Mouse (Mus musculus): ENCODE measurements around the gene Eea1. TPM values are rescaled to one million over a fixed set of nuclear protein-coding genes. Genes with fewer than 3 reads are reported as not detected.

Eea1 gene
- total RNA-seq, 2 experiments from 2014 or later = 32.7 to 44.4 TPM

DNA sequence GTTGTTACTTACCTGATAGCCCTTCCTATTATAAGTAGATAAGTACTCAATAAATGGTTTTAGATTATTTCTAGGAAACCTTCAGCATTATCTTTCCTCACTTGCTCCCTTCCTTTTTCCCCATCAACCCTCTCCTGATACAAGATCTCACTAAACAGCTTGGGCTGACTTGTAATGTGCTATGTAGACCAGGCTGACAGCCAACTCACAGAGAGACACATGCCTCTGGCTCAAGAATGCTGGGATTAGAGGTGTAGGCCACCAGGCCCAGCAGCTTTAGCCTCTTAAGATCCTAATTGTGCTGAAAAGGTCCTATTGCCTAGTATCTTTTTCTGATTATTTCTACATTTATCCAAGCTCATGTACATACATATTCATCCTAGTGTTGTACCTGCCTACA is 95.5 kb downstream of the Eea1 start:
- ATAC-seq (replicated peaks; ENCODE audit: low FRiP score, poor library complexity, severe bottlenecking) = no peak

DNA sequence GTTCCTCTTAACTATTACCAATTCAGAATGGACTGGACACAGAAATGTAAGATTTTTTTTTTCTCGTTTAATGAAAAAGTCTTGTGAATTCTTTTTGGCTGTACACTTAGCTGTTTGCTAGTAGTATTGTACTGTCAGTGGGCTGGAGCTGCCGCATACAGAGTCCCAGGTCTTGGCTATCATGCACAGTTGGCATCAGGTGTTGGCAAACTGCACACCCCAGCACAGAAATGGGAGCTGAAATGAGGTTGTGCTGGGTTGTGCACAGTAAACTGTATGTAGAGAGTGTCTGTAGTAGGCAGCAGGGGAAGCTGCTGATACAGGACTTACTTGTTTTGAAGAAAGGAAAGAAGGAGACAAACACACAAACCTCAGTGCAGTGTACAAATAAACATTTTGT is 103.8 kb downstream of the Eea1 start:
- ATAC-seq (replicated peaks; ENCODE audit: low FRiP score, poor library complexity, severe bottlenecking) = no peak

DNA sequence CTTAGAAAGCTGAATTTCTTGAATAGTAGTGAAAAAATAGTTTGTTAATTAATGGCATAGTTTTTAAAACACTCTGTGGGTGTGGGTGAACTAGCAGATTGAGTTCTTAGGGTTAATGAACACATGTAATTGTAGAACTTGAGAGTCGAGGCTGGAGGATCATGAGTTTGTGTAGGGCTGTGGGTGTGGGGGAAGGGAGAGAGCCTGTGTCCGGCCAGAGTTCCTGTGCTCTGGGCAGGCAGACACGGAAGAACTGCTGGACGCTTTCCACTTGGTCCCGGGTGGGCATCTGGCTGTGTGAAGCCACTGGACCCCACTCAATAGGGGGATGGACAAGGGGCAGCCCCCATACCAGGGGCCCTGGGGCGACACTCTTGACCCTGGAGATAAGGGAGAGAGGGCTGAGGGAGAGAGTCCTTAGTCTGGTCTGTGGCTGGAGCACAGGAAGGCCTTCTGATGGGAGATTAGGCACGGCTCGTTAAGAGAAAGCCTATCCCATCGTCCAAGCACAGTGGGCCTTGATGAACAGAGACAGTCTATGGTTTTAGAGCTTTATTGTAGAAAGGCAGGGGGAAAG is 107.6 kb downstream of the Eea1 start:
- ATAC-seq (replicated peaks; ENCODE audit: low FRiP score, poor library complexity, severe bottlenecking) = no peak

DNA sequence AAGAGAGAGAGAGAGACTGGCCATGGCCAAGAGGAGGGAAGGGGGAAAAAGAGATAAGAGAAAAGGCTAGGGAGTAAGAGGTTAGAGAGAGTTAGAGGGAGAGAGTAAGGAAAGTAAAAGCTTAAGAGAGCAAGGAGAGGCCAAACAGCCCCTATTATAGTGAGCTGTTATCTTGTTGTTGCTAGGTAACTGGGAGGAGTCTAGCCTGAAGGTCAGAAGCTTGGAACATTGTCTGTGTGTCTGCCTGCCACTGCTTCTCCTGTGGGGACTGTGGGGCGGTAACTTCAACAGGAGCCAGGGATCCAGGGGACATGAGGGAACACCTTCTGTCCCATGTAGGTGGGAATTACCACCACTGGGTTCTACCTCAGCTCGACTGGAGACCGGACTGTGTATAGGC is 108.1 kb downstream of the Eea1 start:
- no peak for ATAC-seq (replicated peaks; ENCODE audit: low FRiP score, poor library complexity, severe bottlenecking)

DNA sequence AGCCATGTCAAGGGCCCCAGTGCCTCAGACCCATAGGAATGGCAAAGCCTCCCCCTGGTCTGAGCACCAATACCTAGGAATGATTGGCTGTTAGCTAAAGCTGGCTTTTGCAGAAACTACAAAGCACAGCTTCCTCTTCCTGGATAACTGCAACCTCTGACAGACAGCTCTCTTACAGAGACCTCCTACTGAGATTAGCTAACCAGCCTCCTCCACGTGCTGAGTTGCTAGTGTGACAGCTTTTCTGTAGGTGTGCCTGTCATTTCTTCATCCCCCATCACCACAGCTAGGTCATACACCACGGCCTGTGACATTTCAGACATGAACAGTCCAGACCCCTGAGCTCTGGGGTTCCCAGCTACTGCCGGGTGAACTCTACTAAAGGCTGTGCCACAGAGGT is 126.9 kb downstream of the Eea1 start:
- ATAC-seq (replicated peaks; ENCODE audit: low FRiP score, poor library complexity, severe bottlenecking) = no peak

DNA sequence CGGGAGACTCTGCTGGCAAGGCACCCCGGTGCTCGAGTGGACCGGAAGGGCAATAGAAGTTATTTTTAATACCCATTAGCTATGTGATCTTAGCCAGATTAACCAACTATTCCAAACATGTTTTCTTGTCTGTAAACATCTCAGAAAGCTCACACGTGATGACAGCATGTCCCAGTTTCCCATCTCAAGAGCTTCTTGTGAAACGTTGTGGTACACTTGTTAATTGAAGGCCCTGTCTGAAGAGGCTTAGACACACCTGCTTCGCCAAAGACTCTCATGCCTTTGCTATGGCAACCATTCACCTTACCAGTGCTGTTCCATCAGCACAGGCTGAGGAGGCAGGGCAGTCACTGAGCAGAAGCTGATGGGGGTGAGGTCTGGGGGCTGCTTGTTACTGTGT is 133.9 kb downstream of the Eea1 start:
- ATAC-seq (replicated peaks; ENCODE audit: low FRiP score, poor library complexity, severe bottlenecking) = no peak

DNA sequence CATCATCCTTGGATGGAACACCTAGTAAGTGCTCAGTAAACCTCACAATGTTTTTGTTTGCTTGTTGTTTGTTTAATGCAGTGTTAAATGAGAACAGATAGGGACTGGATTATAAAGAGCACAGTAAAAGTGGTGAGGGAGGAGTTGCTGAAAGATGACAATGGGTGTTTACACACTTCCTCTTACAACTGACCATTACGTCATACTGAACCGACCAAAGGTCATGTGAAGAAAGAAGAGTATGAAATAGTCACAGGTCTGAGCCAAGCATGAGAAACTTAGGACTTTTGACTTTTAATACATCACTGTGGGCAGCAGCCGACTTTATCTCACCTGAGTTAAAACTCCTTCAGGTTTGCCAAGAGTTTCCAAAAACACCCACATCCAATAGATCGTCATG is 135.0 kb downstream of the Eea1 start:
- ATAC-seq (replicated peaks; ENCODE audit: low FRiP score, poor library complexity, severe bottlenecking) = no peak

DNA sequence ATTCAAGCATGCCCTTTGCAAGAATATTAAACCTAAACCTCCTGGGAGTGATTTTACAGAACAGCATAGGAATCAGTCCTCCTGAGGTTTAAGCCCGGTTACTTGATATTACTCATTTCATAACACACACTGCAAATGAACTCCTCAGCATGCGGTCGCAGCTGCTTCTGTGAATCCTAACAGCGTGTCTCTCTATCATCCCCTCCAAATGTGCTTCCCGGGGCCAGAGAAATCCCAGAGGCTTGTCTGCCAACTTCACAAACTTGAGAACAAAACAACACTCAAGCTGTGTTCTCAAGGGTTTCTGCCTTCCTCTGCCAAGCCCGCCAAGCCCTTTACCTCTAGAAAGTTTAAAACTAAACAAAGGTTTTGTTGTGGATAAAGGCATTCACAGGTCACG is 135.4 kb downstream of the Eea1 start:
- no peak for ATAC-seq (replicated peaks; ENCODE audit: low FRiP score, poor library complexity, severe bottlenecking)

DNA sequence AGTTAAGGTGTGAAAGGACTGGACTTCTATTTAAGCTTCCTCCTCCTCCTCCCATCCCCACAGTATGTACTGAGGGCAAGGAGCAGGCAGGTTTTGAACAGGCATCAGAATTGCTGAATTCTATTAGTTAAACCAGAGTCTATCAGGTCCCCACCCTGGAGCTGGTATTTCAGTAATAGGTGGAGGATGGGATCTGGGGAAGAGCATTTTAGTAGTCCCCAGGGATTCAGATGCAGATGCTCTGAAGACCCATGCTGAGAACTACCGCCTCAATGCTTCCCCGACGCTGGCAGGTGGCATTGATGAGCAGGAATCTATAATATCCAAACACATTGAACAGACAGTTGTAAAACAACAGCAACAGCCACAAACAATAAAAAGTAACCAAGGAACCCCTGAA is 136.0 kb downstream of the Eea1 start:
- no peak for ATAC-seq (replicated peaks; ENCODE audit: low FRiP score, poor library complexity, severe bottlenecking)

DNA sequence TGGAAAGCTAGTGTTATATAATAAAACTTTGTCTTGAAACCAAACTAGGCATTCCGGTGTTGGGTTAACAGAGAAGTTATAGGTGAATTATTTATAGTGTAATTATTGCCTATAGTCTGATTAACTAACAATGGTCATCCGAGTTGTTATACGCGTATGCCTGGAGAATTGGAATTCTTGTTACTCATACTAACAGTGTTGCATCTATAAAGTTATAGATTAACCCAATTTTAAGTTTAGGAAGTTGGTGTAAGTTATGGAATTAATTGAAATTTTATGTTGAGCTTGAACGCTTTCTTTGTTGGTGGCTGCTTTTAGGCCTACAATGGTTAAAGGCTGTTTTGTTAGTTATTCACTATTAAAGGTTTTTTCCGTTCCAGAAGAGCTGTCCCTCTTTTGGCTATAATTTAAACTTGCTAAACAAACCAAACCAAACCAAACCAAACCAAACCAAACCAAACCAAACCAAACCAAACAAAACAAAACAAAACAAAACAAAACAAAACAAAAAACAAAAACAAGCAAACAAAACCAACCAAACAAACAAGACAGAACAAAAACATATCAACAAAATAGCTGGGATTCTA is 137.1 kb downstream of the Eea1 start:
- ATAC-seq (replicated peaks; ENCODE audit: low FRiP score, poor library complexity, severe bottlenecking) = peak; percentile 100

DNA sequence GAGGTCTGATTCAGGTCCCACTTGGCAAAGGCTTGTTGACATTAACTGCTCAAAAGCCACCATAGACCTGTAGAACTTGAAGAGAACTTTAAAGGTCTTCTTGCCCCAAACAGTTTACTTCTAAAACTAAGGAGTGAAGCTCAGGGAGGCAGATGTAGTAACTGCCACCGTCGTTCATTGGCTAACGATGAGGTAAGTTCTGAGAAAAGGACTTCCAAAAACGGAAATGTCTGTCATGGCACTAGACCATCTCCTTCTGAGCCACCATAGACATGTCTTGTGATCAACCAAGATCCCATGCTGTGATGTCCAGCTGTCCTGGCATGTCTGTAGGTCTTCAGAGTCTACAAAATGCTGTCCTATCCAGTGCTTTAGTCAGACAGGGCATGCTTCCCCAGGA is 139.4 kb downstream of the Eea1 start:
- no peak for ATAC-seq (replicated peaks; ENCODE audit: low FRiP score, poor library complexity, severe bottlenecking)

DNA sequence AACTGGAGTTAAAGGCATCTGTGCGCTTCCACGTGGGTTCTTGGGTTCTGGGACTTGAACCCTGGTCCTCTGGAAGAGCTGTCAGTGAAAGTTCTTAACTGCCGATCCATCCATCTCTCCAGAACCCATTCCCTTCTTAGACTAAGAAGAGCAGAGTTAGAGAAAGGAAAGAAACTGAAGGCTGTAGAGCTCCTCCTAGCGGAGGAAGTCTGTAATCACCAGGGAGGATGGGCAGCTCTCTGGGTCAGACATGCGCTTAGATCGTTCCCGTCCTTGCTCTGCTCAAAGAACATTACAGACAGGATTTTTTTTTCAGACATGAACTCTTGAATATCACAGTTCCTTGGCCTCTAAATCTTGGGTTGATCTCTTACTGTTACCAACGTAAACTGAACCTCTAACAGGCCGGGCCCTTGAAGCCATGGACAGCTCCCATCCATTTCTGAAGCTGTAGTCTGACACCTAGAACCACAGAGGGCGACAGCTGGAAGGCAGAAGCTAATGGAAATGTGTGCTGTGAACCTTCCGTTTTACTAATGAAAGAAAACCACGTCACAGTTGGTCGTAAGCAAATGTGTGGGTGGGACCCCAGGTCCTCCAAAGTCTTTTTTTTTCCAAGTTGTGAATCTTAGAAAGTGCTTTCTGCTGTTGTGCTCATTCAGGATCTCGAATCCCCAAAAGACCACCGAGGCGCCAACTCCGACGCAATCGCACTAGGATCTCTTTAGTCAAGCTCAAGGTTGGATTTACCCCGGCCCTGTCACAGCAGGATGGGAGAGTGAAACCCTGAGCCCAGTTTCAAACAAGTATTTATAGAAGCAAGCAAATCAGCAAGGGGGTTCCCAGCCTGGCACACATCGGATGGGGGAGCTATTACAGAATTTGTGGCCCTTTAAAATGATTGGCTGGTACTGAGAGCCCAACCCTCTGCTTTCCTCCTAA is 140.3 kb downstream of the Eea1 start:
- no peak for ATAC-seq (replicated peaks; ENCODE audit: low FRiP score, poor library complexity, severe bottlenecking)

DNA sequence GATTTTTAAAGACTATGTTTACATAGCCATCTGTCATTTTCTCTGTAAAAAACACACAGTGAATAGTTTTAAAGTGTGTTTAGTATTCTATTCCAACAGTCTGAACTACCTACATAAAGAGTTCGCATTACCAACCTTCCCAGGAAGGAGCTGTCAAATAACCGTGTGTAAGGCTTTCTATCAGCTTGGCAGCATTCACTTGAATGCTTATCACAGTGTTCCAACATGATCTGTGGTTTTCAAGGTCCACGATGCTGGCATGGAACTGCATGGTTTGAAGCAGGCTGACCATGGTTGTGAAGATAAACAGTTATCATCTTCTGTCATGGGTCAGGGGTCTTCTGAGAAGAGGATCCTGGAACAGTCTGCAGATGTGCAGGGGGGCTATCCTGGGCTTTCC is 141.8 kb downstream of the Eea1 start:
- no peak for ATAC-seq (replicated peaks; ENCODE audit: low FRiP score, poor library complexity, severe bottlenecking)

DNA sequence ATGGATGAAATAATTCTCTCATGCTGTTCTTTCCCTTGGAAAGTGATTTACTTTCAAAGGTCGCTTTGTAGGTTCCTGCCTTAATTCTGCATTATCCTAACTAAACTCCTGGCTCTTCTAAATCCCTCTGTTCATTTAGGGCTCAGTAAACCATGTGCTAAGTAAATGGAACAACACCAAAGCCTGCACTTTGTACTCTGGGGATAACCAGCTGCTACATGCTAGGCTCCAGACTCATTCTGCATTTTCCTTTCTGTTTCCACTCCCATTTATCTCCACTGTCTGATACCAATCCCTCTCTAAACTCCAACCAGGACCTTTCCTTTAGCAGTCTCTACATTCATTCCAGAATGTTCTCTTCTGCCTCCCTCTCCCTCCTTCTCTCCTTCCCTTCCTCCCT is 149.3 kb downstream of the Eea1 start:
- ATAC-seq (replicated peaks; ENCODE audit: low FRiP score, poor library complexity, severe bottlenecking) = no peak

DNA sequence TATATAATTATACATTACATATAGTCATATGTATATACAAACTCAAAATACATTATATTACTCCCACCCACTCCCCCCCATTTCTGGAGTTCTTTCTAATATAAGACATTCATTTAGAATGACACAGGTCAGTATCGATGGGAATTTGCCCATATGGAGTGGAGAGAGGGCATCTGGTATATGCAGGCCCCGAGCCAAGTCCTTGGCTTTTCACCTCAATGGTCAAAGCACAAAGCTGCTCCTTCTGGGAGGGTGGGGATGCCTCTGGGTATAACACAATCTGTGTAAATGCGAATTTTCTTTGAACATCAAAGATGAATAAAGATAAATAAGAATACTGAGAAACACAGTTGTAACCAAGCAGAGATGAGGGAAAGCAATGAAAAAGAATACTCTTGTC is 149.9 kb downstream of the Eea1 start:
- ATAC-seq (replicated peaks; ENCODE audit: low FRiP score, poor library complexity, severe bottlenecking) = no peak

DNA sequence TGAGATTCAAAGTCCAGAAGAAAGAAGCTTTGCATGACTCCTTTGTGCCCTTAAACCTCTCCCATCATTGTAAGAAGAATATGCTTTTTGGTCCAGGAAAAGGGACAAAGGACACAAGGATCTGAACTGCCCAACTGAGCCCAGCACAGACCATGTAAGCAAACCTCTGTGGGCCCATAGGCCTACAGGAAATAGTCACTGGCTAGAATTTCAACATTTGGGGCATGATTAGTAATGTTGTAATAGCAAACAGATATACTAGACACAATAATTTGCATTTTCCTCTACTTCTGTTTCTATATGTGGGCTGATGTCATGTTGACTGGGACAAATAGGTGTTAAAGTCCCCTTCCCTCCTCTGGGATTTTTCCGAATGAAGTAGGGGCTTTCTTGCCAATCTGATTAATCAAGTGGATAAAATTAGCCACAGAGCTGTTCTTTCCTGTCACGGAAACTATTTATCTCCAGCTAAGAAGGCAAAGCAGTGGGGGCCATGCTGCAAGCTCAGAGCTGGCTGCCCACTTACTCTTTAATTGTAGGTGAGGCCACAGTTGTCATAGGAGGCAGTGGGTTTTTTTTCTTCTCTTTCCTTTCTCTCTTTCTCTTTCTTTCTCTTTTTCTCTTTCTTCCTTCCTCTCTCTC is 153.6 kb downstream of the Eea1 start:
- ATAC-seq (replicated peaks; ENCODE audit: low FRiP score, poor library complexity, severe bottlenecking) = no peak

DNA sequence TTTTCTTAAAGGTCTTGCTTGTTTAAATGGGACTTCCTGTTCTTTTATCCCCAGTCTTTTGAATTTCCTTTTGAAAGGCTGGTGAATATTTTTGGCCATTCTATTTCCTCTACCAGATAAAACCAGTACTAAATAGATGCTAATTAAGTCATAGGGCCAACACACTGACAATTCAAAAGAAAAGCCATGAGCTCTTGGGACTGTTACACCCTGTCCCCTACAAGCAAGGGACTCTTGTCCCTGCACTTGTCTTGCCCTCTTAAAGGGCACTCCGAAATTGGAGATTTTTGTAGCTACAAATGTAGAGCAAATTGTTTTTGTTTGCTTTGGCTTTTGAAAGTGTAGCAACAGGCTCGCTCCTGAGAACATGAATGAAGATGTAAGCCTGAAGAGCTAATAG is 154.1 kb downstream of the Eea1 start:
- no peak for ATAC-seq (replicated peaks; ENCODE audit: low FRiP score, poor library complexity, severe bottlenecking)

All from erythroid progenitor cell, adult 5-6 weeks (primary cell).